Mouse (Mus musculus): ENCODE results near the gene Cbfa2t2.

DNA sequence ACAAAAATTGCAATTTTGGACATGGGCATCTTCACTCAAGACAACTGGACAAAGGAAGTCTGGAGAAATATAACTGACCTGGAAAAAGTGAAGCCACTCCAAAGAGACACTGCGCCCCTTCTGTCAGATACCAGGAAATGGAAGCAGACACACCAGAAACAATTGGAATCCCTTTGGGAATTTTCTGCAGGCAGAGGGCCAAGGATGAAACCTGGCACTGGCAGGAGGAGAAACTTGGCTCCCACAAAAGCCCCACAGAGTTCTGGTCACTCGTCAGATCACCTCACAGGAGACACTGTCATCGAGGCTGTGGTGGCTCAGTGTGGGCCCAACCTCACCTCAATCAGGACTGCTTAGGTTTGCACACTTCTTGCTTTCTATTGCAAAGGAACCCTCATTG lies 41.7 kb upstream of the Cbfa2t2 start:
- TF ChIP-seq POLR2A (IDR thresholded peaks at IDR 0.05; ENCODE audit: borderline replicate concordance, extremely low read depth, low read depth, low read length) (no peak), CTCF (IDR thresholded peaks at IDR 0.05; ENCODE audit: insufficient read depth, low read length) (no peak)

Data from lung, adult 2 months (tissue).